Mouse (Mus musculus): ENCODE results near the gene Irf4.

- TF ChIP-seq CTCF (IDR thresholded peaks at IDR 0.05; ENCODE audit: low read depth, low read length): no peak
- no peak for TF ChIP-seq EP300 (IDR thresholded peaks at IDR 0.05; ENCODE audit: insufficient read depth, low read depth, low read length)
- TF ChIP-seq POLR2A (IDR thresholded peaks at IDR 0.05; ENCODE audit: insufficient read depth, low read length): no peak
Measured at GRCm38 (mm10) chr13:30762224-30762623, 13.2 kb downstream of the Irf4 start.

Measured in ES-Bruce4 (cell line).